ENCODE assay signal across 7 mouse cellular contexts in genomic region chr7:135537341-135537901, GRCm38 (mm10). TPM values are rescaled to one million over a fixed set of nuclear protein-coding genes. Genes with fewer than 3 reads are reported as not detected.
DNase-seq lines count a peak whose midpoint lies in the region; ATAC-seq and TF ChIP-seq lines count a peak whose summit lies in the region.

Gene Ptpre (plus strand): TSS chr7:135537481.

- peak within 1 kb of the TSS; percentile 76 for H3K9ac ChIP-seq in embryonic facial prominence, embryonic 13.5 days
- H3K9ac ChIP-seq in limb, embryonic 11.5 days (ENCODE audit: low read length) = peak within 1 kb of the TSS; percentile 53
- peak within 1 kb of the TSS; percentile 69 for H3K9ac ChIP-seq in midbrain, embryonic 13.5 days (replicated peaks)

- peak; percentile 84 for ATAC-seq in embryonic facial prominence, embryonic 13.5 days (ENCODE audit: insufficient number of reproducible peaks, insufficient read depth, low FRiP score, low TSS enrichment, low read depth)
- peak; percentile 90 for ATAC-seq in limb, embryonic 11.5 days (ENCODE audit: insufficient number of reproducible peaks, low FRiP score, low TSS enrichment, low read depth)
- ATAC-seq in midbrain, embryonic 13.5 days = peak; percentile 96

- peak within 1 kb of the TSS; percentile 69 for H3K4me3 ChIP-seq in embryonic facial prominence, embryonic 13.5 days
- peak within 1 kb of the TSS; percentile 55 for H3K4me3 ChIP-seq in limb, embryonic 11.5 days (ENCODE audit: low read depth, low read length)
- H3K4me3 ChIP-seq in midbrain, embryonic 13.5 days (replicated peaks) = peak within 1 kb of the TSS; percentile 54
- H3K4me3 ChIP-seq in small intestine, adult 2 months (ENCODE audit: low read depth, low read length) = peak within 1 kb of the TSS; percentile 95

- H3K9me3 ChIP-seq in embryonic facial prominence, embryonic 13.5 days = no peaks in the 10 kb centered on the region
- H3K9me3 ChIP-seq in limb, embryonic 11.5 days (ENCODE audit: control insufficient read depth, low read length) = no peaks in the 10 kb centered on the region
- no peaks in the 10 kb centered on the region for H3K9me3 ChIP-seq in midbrain, embryonic 13.5 days

- 2% methylated on average over 28 of the region's 28 CpGs for WGBS in embryonic facial prominence, embryonic 13.5 days
- 4% methylated on average over 28 of the region's 28 CpGs for WGBS in limb, embryonic 11.5 days
- 5% methylated on average over 28 of the region's 28 CpGs for WGBS in midbrain, embryonic 13.5 days
- whole genome bisulfite sequencing in small intestine, adult 2 months = 4% methylated on average over 27 of the region's 28 CpGs

- peak within 1 kb of the TSS; percentile 97 for H3K4me2 ChIP-seq in embryonic facial prominence, embryonic 13.5 days
- peak within 1 kb of the TSS; percentile 98 for H3K4me2 ChIP-seq in limb, embryonic 11.5 days (ENCODE audit: low read depth, severe bottlenecking)
- peak within 1 kb of the TSS; percentile 82 for H3K4me2 ChIP-seq in midbrain, embryonic 13.5 days (replicated peaks)

- no peaks in the 10 kb centered on the region for H3K36me3 ChIP-seq in embryonic facial prominence, embryonic 13.5 days
- no peaks in the 10 kb centered on the region for H3K36me3 ChIP-seq in limb, embryonic 11.5 days (ENCODE audit: control insufficient read depth, insufficient read depth, low read length)
- no peaks in the 10 kb centered on the region for H3K36me3 ChIP-seq in midbrain, embryonic 13.5 days
- H3K36me3 ChIP-seq in small intestine, adult 2 months (ENCODE audit: control insufficient read depth, insufficient read depth, low read length) = no peaks in the 10 kb centered on the region

- peak; percentile 41; the same call in 1 of the 2 replicates for TF ChIP-seq POLR2A in small intestine, adult 2 months (IDR thresholded peaks at IDR 0.05; ENCODE audit: low read depth, low read length)

- peak within 1 kb of the TSS; percentile 28; the same call in 1 of the 2 replicates for H3K27ac ChIP-seq in embryonic facial prominence, embryonic 13.5 days
- no peak within 1 kb of the TSS for H3K27ac ChIP-seq in limb, embryonic 11.5 days (replicated peaks; ENCODE audit: low read depth, low read length)
- H3K27ac ChIP-seq in midbrain, embryonic 13.5 days = peak within 1 kb of the TSS; percentile 66
- peak within 1 kb of the TSS; percentile 48 for H3K27ac ChIP-seq in small intestine, adult 2 months (ENCODE audit: insufficient read depth, low read depth, low read length)

- DNase-seq in adrenal gland, postnatal 36 days = peak; percentile 91 to 94
- DNase-seq in heart, adult 18-20 months = peak; percentile 87 to 91
- DNase-seq in kidney, adult 18-20 months = peak; percentile 92
- DNase-seq in limb, embryonic 11.5 days (ENCODE audit: low spot score) = peak; percentile 88

- peaks cover 4% of the 10 kb centered on the region; the same call in 1 of the 2 replicates for H3K4me1 ChIP-seq in embryonic facial prominence, embryonic 13.5 days
- H3K4me1 ChIP-seq in limb, embryonic 11.5 days (ENCODE audit: control insufficient read depth, insufficient read depth, low read length) = no peaks in the 10 kb centered on the region
- peaks cover 7% of the 10 kb centered on the region for H3K4me1 ChIP-seq in midbrain, embryonic 13.5 days (replicated peaks)
- H3K4me1 ChIP-seq in small intestine, adult 2 months (ENCODE audit: control insufficient read depth, insufficient read depth, insufficient read length, low read length) = peaks cover 33% of the 10 kb centered on the region

- H3K27me3 ChIP-seq in embryonic facial prominence, embryonic 13.5 days = peaks cover 22% of the 10 kb centered on the region
- H3K27me3 ChIP-seq in limb, embryonic 11.5 days (ENCODE audit: control insufficient read depth, insufficient read depth, low read length) = peaks cover 12% of the 10 kb centered on the region
- H3K27me3 ChIP-seq in midbrain, embryonic 13.5 days = peaks cover 20% of the 10 kb centered on the region
- no peaks in the 10 kb centered on the region for H3K27me3 ChIP-seq in small intestine, adult 2 months (ENCODE audit: control insufficient read depth, insufficient read depth, low read length)

- TF ChIP-seq CTCF in small intestine, adult 2 months (IDR thresholded peaks at IDR 0.05; ENCODE audit: extremely low read depth, insufficient read length, insufficient replicate concordance, low read depth, low read length) = peak; percentile 45; the same call in 1 of the 2 replicates

RNA-seq across cellular contexts. Expression of gene Ptpre, which starts in this region (rescaled TPM):
- 1 to 10 TPM; 5.0 to 7.4 TPM for total RNA-seq in adrenal gland, postnatal 36 days (2021)
- polyA plus RNA-seq in embryonic facial prominence, embryonic 13.5 days (2015; fragmentation: Nextera tagmentation; extraction: Ambion mirVana) = 4.5 and 5.3 TPM in 2 replicates
- 1 to 10 TPM; 2.2 to 2.9 TPM for total RNA-seq in heart, adult 18-20 months (2021)
- 0.75 and 0.96 TPM in 2 replicates for polyA plus RNA-seq in limb, embryonic 11.5 days (2014; fragmentation: Nextera tagmentation; extraction: Ambion mirVana)
- polyA plus RNA-seq in midbrain, embryonic 13.5 days (2015; fragmentation: Nextera tagmentation; extraction: Ambion mirVana) = 3.7 and 4.4 TPM in 2 replicates
- polyA plus RNA-seq in small intestine, adult 2 months (2012; rRNA removed) = 4.3 and 17.0 TPM in 2 replicates

Comparison
In these comparisons a context has a peak if more than half of its experiments do, and no peak if none do; other contexts are left out.
1. Peak in DNase-seq, ATAC-seq, H3K4me3 ChIP-seq, H3K9ac ChIP-seq and H3K4me2 ChIP-seq in limb, embryonic 11.5 days; RNA of the gene not detected or under 1 TPM.